Mouse (Mus musculus): ENCODE data around the gene Ssh1.

DNA sequence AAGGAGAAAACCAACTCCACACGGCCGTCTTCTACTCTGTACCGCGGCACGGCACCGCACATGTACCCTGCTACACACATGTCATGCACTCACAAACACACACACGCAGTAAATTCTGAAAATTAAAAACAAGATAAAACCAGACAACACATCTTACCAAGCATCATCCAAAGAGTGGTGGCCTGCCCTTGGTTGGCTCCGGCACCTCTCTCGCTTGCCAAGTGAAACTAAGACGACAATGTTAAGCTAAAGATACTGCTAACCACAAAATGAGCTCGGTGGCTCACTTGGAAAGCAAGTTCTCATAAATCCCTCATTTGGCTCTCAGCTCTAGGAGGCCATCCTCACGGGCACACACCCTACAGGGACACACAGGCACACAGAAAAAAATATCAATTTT, 94.2 kb downstream of the Ssh1 start:
- TF ChIP-seq USF1 (IDR thresholded peaks at IDR 0.05; ENCODE audit: low read depth) = no peak
- no peak for TF ChIP-seq CTCF (IDR thresholded peaks at IDR 0.05; ENCODE audit: control insufficient read depth, insufficient read depth, insufficient read length)
- no peak for TF ChIP-seq MAX (IDR thresholded peaks at IDR 0.05)
- TF ChIP-seq MYOG (IDR thresholded peaks at IDR 0.05; ENCODE audit: control insufficient read depth, extremely low read depth, insufficient read length) = no peak

All from C2C12 (cell line).